Mouse (Mus musculus): ENCODE measurements around the gene Ankrd1.

DNA sequence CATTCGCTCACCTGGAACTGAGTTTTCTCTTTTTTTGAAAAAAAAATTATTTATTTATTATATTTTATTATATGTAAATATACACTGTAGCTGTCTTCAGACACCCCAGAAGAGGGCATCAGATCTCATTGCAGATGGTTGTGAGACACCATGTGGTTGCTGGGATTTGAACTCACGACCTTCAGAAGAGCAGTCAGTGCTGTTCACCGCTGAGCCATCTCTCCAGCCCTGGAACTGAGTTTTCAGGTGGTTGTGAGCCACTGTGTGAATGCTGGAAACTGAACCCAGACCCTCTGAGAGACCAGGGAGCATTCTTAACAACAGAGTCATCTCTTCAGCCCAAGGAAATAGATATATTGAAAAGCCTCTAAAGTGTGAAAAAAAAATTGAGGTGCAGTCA lies 8.5 kb upstream of the Ankrd1 start:
- TF ChIP-seq CTCF (IDR thresholded peaks at IDR 0.05; ENCODE audit: insufficient read depth, low read depth, low read length) (no peak), POLR2A (IDR thresholded peaks at IDR 0.05; ENCODE audit: insufficient read depth, low read depth, low read length) (no peak)

All from olfactory bulb, adult 2 months (tissue).